Mouse (Mus musculus): ENCODE results near the gene Lrp1. TPM values are rescaled to one million over a fixed set of nuclear protein-coding genes. Genes with fewer than 3 reads are reported as not detected.

Gene Lrp1
- polyA plus RNA-seq, 1 experiment, result 118 TPM

DNA sequence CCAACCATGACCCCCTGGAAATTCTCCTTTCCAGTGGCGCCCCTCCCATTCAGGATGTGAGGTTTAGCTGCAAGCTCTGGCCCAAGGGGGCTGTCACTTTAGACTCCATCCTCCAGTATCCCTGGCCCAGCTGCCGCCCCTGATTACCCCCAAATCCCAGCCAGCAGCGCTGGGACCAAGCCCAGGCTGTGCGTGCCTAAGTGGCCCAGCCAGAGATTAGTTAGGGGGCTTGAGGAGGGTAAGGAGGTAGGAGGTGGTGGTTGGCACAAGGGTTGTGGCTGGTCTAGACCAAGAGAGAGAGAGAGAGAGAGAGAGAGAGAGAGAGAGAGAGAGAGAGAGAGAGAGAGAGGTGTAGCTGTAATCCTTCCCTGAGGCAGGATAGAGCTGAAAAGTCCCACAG is 89.4 kb downstream of the Lrp1 start:
- 17% methylated on average over 4 of the region's 4 CpGs for WGBS
- DNase-seq (ENCODE audit: low read depth, low spot score), result no peak

DNA sequence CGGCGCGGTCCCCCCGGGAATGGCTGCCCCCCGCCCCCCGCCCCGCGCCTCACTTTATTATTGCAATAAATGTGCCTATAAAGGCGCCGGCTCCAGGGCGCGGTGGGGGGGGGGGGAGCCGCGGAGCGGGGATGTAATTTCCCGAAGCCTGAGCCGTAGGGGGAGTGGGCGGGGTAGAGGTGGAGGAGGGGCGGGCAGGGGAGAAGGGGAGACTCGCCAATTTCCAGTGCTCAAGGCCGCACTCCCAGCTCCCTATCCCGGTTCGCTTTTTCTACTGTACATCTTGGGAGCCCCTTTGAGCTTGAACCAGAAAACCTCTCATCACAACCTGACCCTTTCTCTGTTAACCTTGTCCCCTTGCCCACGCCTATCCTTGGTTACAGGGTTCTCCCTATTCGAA is 90.0 kb downstream of the Lrp1 start:
- no peak for DNase-seq (ENCODE audit: low read depth, low spot score)
- WGBS, result 3% methylated on average over 25 of the region's 25 CpGs

DNA sequence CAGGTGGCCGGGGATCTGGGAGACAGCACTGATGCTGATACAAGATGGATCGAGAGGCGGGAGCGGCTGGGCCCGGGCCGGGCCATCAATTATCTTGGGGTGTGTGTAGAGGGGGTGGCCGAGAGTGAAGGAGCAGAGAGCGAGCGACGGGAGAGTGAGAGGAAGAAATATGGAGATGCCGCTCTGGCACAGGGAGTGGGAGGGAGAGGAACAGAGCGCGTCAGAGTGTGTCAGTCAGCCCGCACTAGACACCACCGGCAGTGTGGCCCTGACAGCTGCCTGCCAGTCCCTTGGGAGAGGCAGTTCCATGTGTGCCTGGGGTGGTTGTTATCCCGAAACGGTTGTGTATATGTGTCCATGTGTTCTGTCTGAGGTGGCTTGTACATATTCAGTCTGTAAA is 93.5 kb downstream of the Lrp1 start:
- 13% methylated on average over 17 of the region's 17 CpGs for WGBS
- DNase-seq (ENCODE audit: low read depth, low spot score), result no peak

DNA sequence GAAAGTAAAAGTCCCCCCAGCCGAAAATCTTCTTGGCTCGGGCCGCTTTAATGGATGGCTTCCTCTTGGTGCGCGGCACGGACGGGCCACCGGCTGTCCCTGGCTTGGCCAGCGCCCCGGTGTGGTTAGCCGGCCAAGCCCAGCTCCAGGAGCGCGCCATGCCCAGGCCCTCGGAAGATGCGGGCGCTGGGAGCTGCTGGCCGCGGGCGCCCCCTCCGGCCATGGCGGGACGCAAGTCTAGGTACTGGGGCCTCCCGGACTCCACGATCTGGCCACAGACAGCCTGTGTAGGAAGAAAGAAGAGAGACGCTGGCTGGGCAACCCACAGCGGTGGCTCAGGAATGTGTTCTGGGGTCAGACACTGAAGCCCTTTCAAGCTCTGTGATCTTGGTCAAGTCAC is 94.3 kb downstream of the Lrp1 start:
- WGBS, result 4% methylated on average over 26 of the region's 26 CpGs
- DNase-seq (ENCODE audit: low read depth, low spot score), result no peak

DNA sequence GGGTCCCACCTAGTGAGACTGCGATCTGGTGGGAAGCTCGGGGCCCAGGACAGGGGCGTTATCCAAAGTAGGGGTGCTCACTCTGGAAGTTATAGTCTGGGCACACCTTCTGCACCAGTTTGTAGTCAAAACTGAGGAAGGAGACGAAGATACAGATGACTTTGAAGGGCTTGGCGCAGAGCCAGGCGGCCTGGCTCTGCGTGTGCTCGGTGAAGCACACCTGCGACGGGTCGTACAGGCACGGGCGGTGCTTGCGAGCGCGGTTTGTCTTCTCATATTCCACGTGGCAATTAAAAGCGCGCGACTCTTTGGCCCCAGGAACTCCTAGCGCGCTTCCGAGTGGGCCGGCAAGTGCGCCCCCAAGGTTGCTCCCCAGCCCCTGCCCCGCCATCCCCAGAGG is 94.9 kb downstream of the Lrp1 start:
- DNase-seq (ENCODE audit: low read depth, low spot score), result no peak

DNA sequence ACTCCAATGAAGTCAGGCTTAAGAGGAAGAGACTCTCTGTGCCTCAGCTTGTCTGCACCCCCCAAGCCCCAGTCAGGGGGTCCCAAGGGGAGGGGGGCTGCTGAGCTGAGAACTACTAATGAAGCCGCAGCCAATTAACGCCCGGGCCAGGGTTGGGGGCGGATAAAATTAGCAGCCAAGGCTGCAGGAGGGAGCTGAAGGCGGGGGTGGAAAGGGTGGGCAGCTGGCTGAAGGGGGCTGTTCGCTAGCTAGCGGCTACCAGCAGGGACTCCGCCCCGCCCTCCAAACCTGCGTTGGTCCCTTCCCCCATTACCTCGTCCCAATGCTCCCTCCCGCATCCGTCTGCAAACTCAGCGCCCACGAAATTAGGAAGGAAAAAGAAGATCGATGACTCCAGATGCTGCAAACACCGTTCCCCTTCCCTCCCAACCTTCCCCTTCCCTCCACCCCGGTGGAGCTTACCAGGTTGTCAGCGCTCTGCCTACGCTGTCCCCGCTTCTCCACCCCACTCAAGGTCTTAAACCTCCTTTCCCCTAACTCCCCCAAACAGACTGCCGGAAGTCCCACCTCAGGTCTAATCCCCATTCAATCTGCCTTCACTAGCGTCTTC is 96.2 kb downstream of the Lrp1 start:
- WGBS, result 21% methylated on average over 23 of the region's 23 CpGs

More for the DNA sequence above, 94.9 kb downstream of the Lrp1 start:
- WGBS, result 3% methylated on average over 26 of the region's 26 CpGs

DNA sequence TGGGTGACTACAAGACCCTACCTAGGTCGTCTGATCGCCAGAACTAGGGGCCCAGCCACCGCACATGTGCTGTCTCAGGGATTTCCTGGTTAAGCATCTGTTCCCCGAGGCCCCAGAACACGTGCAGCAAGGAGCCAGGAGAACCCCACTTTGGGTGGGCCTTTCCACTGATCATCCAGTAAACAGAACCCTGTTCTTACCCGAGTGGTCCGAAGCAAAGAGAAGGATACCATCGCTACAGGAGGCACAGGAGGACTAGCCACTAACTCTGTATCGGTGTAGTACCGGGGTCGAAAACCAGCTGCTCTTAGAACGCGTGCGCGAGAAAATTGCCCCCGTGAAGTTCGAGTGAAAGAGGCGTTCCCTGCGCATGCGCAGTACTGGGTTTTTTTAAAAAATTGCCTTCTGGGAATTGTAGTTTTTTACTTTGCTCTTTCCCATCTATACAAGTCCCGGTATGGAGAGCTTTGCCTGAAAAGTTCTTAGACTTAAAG is 98.8 kb downstream of the Lrp1 start, which contains the start of gene Shmt2:
Gene Shmt2, minus strand, starts transcription at position 357 of the 494 bp plus-strand sequence.
- WGBS, result under 1% methylated on average over 21 of the region's 21 CpGs
- peak; percentile 67 for DNase-seq (ENCODE audit: low read depth, low spot score)

More for the DNA sequence above, 96.2 kb downstream of the Lrp1 start:
- no peak for DNase-seq (ENCODE audit: low read depth, low spot score)

DNA sequence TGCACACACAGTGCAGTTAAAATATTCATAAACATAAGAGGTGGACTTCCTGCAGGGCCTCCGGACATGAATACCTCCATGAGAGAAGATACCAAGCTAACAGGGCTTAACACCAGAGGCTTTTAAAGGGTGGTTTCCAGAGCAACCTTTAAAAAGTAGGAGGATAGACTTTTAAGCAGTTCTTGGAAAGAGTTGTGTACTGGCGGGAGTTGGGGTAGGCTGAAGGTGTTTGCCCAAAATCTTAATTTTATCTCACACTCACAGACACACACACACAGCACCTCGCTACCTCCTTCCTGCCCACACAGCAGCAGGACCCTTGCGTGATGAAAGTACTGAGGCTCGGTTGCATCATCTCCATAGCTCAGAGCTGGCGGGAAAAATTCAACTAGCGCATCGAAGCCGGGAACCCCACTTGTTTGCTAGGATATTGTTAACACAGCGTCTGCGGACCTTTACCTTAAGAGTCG is 99.3 kb downstream of the Lrp1 start:
- 5% methylated on average over 12 of the region's 12 CpGs for WGBS
- no peak for DNase-seq (ENCODE audit: low read depth, low spot score)

DNA sequence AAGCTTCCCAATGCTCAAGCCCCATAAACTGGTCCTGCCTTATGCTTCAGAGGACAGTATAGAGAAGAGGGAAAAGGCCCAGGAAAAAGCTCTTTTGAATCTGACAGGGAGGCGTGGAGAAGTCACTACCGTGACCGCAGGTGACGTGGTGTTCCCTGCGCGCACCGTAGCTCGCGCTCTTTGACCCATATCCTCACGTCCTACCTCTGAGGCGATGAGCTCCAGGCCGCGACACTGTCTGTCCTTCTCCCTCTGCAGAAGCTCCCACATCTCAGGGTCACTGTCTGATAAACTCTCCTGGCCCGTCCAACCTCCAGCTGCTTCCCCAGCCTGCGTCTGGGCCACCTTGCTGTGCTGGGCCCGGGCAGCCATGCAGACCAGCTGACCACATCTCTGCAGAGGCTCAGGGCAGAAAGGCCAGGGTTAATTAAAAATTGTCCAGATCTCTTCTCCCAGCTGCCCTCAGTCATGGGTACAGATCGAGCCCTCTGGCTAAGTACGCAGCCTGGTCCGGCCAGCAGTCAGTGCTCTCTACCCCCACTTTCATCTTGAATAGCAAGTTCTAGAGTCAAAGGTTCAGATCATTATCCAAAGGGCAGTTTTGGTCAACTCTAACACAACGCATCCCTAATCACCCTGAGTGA is 100.1 kb downstream of the Lrp1 start:
- no peak for DNase-seq (ENCODE audit: low read depth, low spot score)

DNA sequence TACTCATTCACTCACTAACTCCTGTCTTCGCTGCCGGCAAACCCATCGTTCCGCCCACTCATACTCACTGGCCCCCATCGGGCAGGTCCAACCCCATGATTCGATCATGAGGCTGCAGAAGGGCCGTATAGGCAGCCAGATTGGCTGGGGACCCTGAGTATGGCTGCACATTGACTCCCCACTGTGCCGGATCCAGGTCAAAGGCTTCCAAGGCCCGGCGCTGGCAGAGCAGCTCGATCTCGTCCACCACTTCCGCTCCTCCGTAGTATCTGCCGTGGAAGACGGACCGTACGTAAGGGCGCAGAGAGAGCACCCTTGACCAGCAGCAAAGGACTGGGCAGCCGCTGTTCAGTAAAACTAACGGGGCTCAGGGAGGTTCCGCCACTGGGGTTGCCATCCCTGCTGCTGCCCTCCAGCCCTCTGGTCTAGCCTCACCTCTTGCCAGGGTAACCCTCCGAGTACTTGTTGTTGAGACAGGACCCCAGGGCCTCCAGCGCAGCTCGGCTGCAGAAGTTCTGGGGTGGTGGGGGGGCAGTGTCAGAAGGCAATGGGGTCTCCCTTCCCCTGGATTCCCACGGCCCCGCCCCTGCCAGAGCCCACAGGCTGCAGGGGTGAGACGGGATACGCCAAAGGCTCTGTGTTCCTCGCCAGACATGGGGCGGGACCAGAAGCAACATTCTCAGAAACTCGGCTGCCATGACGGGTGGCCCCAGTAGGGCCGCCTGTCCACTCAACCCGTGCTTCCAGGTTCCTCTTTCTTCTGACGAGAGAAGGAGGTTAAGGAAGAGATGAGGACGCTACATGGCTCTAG is 100.8 kb downstream of the Lrp1 start:
- no peak for DNase-seq (ENCODE audit: low read depth, low spot score)
- WGBS, result 96% methylated on average over 37 of the region's 37 CpGs

More for the DNA sequence above, 100.1 kb downstream of the Lrp1 start:
- WGBS, result 93% methylated on average over 20 of the region's 20 CpGs

DNA sequence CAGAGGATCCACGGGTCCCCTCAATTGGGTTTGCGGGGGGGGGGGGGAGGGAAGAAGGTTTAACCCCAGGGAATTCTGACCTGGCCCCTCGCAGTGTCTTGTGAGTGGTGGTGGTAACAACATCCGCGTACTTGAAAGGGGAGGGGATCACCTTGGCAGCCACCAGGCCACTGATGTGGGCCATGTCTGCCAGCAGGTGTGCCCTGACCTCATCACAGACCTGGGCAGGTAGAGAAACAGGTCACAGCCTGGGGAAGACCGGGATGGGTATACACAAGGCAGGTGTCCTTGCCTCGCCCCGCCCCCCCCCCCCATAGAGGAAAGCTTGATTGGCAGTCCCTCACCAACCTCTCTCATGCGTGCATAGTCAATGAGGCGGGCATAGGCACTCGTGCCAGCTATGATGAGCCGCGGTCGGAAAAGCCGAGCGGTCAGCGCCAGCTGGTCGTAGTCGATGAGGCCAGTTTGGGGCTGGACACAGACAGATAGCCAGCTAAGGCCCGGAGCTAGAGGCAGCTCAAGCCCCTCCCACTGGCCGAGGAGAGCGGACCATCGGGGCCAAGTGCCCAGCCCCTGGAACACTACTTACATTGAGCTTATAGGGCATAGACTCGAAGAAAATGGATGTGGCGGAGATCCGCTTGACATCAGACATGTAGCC is 101.8 kb downstream of the Lrp1 start:
- 93% methylated on average over 25 of the region's 26 CpGs for WGBS
- DNase-seq (ENCODE audit: low read depth, low spot score), result no peak

DNA sequence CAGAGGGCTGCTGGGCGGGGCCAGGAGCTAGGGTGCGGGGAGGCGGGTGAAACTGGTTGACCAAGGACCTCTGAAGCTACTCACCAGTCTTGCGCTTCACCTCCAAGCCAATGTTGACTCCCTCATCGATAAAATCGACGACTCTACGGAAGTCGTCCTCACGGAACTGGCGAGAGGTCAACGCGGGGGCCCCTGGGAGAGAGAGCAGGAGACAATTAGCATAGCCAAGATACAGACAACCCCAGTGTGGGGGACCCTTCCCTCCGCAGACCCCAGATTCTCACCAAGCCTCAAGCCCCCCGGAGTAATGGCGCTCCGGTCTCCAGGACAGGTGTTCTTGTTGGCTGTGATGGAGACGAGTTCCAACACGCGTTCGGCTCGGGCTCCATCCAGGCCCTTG is 103.0 kb downstream of the Lrp1 start:
- WGBS, result 97% methylated on average over 22 of the region's 22 CpGs
- no peak for DNase-seq (ENCODE audit: low read depth, low spot score)

DNA sequence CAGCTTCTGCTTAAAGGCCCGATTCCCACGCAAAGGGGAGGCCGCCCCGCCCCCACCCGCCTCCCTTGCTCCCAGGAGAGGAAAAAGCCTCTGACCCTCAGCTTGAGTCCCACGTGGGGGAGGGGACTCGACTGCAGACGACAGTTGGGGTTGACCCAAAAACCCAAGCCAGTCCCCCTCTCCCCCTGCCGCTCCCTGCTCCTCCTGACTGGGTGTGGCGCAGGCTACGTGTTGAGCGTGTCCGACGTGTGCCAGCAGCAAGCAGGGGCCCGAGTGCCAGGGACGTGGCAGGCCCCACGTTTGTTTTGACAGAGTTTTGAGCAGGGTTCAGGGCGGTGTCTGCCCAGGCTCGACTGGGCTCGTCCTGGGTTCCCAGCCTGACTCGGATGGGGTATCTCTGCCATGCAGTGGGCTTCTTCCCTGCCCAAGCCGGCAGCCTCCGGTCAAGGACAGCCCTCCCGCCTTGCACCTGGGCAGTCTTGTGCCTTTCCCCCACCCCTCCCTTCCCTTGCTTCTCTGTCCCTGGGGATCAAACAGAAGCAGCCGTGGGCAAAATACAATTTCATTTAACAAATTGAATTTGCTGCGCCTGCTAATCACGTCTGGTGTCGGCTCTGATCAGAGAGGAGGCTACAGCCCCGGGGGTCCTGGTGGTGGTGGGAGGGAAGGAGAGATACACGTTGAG is 104.2 kb downstream of the Lrp1 start:
- no peak for DNase-seq (ENCODE audit: low read depth, low spot score)
- 29% methylated on average over 30 of the region's 30 CpGs for WGBS

DNA sequence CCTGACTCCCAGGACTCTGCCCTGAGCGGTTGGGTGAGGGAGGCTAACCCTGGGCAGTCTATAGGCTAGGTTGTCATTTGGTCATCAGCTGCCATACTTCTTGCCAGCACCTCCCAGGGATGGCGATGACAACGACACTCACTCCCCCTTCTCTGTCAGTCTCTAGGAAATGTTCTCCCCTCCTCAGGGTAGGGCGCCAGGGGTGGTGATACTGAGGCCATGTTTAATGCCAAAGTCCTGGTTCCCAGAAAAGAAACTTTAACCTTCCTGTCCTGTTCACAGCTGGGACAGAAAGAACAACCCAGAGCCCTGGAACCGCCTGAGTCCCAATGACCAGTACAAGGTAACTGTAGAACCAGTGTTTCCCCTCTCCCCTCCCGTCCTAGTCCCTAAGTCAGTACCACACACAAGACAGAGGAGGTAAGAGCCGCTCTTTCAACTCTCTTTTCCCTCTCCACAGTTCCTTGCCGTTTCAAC is 104.9 kb downstream of the Lrp1 start:
- DNase-seq (ENCODE audit: low read depth, low spot score), result no peak
- 43% methylated on average over 8 of the region's 8 CpGs for WGBS

DNA sequence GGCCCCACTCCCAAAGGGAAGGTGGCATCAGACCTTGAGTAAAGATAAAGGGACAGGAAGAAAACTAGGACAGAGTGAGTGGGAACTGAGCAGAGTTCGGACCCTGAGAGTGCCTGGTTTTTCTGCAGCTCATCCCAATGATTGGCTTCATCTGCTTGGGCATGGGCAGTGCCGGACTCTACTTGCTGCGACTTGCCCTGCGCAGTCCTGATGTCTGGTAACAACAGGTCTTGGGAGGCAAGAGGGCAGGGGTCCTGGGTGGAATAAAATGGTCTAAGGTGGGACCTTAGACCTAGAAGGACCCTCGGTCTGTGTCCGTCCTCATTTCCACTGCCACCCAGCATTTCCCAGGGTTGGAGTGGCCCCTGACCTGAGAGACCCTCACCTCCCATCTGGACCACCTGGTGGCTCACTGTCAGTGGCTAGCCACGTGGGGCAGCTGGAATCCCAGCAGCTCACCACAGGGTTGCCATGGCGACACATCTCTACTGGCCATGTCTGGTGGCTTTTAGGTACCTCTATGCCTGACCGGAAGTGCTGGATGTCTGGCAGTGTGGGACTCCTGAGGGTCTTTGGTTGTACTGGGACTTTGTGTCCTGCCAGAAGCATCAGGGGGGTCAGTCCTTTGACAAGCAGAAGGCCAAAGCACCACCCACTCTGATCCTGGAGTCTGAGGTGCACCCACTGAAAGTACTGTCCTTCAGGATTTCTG is 105.5 kb downstream of the Lrp1 start:
- 65% methylated on average over 9 of the region's 9 CpGs for WGBS

DNA sequence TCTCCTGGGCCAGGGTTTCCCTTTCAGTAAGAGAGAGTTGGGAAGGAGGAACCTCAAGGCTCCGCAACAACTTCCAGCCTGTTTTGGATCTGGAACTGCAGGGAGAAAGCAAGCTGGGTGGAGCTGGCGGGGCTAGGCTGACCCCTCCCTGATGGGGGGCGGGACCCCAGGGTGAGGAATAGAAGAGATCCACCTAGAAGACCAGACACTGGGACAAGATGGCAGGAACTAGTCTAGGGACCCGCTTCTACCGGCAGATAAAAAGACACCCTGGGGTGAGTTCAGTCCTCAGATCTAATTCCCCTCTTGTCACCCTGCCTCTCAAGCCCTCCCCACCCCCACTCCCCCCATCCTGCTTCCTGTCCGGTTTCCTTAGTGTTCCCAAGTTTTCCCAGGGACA is 106.2 kb downstream of the Lrp1 start, which contains the start of gene Ndufa4l2:
Gene Ndufa4l2, plus strand, starts transcription at position 204 of the 400 bp plus-strand sequence.
- DNase-seq (ENCODE audit: low read depth, low spot score), result no peak
- WGBS, result 33% methylated on average over 6 of the region's 6 CpGs

More for the DNA sequence above, 105.5 kb downstream of the Lrp1 start:
- no peak for DNase-seq (ENCODE audit: low read depth, low spot score)

DNA sequence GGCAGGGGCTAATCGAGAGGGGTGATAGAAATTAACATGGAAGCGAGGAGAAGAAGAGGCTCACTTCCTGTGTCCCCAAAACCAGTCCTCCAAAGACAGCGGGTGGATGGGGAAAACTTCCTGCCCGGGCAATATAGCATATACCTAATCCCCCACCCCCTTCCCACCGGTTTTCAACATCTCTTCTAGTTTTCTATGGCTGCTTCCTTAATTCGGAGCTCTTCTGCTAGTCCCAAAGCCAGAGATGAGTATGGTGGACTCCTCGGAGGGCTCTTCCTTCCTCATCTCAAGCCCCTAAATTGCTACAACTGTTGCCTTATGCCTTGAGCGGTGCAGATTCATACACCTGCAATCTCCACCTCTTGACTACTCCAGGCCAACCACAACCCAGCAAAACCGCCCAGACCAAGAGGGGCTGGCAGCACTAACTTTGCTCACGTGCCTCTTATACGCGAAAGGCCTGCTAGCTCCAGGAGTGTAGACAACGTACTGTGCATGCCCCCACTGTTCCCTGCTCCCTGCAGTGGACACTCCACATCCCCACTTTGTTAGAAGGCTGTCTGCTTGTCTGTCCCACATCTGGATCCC is 106.7 kb downstream of the Lrp1 start:
- 53% methylated on average over 13 of the region's 13 CpGs for WGBS
- DNase-seq (ENCODE audit: low read depth, low spot score), result no peak

DNA sequence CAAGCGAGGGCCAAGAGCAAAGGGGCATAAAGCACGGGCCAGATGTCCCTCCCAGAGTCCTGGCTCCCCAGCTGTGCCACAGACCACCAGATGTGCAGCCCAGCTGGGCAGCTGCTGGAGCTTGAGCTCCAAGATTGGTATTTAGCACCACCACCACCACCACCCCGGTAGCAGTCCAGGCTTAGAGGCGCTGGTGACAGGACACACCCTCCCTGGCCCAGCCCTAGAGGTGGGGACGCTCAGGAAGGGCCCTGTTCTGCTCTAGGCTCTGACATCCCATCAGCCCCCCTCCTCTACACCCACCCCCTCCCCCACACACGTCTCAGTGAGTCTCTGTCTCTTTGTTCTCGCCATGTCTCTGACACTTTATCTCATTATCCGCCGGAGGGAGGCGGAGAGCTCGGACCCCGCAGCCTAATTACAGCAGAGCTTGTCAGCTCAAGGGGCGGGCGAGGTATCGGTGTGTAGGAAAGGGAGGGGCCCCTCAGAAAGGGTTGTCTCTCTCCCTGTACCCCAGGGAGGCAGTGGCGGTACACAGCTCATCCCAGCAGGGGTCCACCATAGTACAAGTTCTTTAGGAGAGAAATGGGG is 107.4 kb downstream of the Lrp1 start:
- 8% methylated on average over 16 of the region's 16 CpGs for WGBS
- no peak for DNase-seq (ENCODE audit: low read depth, low spot score)

Data from large intestine, adult 2 months (tissue).